Mouse (Mus musculus) neural tube, embryonic 14.5 days (tissue): ENCODE data around the gene Il1rl2. TPM values are rescaled to one million over a fixed set of nuclear protein-coding genes. Genes with fewer than 3 reads are reported as not detected.

Source experiments
- ATAC-seq: fragments of 200-750 bp; cut with Nextera tagmentation; 2 replicates; pipeline ENCODE4 v1.8.0; 2017; ENCODE audit warnings: low read depth, mild to moderate bottlenecking, moderate TSS enrichment, moderate library complexity
- H3K27ac ChIP-seq: fragments of 300-500 bp; sonication (generic); 2 replicates; pipeline ENCODE4 v1.5.1; 2014; ENCODE audit warnings: low read depth, mild to moderate bottlenecking, control low read depth, low read length, moderate library complexity, mixed read lengths
- H3K27me3 ChIP-seq: fragments of 300-500 bp; sonication (generic); 2 replicates; pipeline ENCODE4 v1.6.1; 2014; ENCODE audit warnings: low read length; ENCODE audit not compliant: control insufficient read depth, insufficient read depth
- H3K36me3 ChIP-seq: fragments of 300-500 bp; sonication (generic); 2 replicates; pipeline ENCODE4 v1.6.1; 2014; ENCODE audit warnings: low read length, mixed read lengths; ENCODE audit not compliant: control insufficient read depth, insufficient read depth
- H3K4me1 ChIP-seq: fragments of 300-500 bp; sonication (generic); 2 replicates; pipeline ENCODE4 v1.6.1; 2014; ENCODE audit warnings: low read length; ENCODE audit not compliant: control insufficient read depth, insufficient read depth
- H3K4me2 ChIP-seq: fragments of 300-500 bp; sonication (generic); 2 replicates; pipeline ENCODE4 v1.6.1; 2014; ENCODE audit warnings: mild to moderate bottlenecking, low read depth, low read length, control low read depth
- H3K4me3 ChIP-seq: fragments of 300-500 bp; sonication (generic); 2 replicates; pipeline ENCODE4 v1.5.1; 2014; ENCODE audit warnings: low read depth, low read length, control low read depth, mixed read lengths
- H3K9ac ChIP-seq: fragments of 300-500 bp; sonication (generic); replicated peaks from 2 replicates; pipeline ENCODE4 v1.6.1; 2014; ENCODE audit warnings: low read depth, mild to moderate bottlenecking, control low read depth, low read length, mixed read lengths
- H3K9me3 ChIP-seq: fragments of 300-500 bp; sonication (generic); 2 replicates; pipeline ENCODE4 v1.6.1; 2016; ENCODE audit warnings: low read length; ENCODE audit not compliant: control insufficient read depth
- WGBS: fragments of 180-500 bp; shearing (Covaris S2); extraction: QIAGEN DNeasy Blood & Tissue Kit; methylation state at CpG from one replicate; pipeline ENCODE4 v1.1.7; 2014; 5-methylcytosine and 5-hydroxymethylcytosine counted together
- polyA plus RNA-seq: library from polyadenylated mRNA; unstranded; fragments of >200 nt; fragmentation: Nextera tagmentation; extraction: Ambion mirVana; gene quantifications from 2 replicates; pipeline ENCODE4 v1.2.1, GENCODE M21; 2014

Il1rl2 gene
- polyA plus RNA-seq, 1 experiment from 2014 or later, result 0.52 TPM

- Histone ChIP-seq H3K4me1 (no peaks in the 10 kb centered on the region), H3K4me3 (no peak overlapping the region), H3K4me2 (no peak overlapping the region), H3K27ac (no peak overlapping the region), H3K9me3 (no peaks in the 10 kb centered on the region), H3K9ac (no peak overlapping the region), H3K27me3 (no peaks in the 10 kb centered on the region), H3K36me3 (no peaks in the 10 kb centered on the region)
- 93% methylated on average over 1 of the region's 1 CpGs for WGBS
- no peak for ATAC-seq
Measured at GRCm38 (mm10) chr1:40339346-40339745, 14.9 kb downstream of the Il1rl2 start.

DNA sequence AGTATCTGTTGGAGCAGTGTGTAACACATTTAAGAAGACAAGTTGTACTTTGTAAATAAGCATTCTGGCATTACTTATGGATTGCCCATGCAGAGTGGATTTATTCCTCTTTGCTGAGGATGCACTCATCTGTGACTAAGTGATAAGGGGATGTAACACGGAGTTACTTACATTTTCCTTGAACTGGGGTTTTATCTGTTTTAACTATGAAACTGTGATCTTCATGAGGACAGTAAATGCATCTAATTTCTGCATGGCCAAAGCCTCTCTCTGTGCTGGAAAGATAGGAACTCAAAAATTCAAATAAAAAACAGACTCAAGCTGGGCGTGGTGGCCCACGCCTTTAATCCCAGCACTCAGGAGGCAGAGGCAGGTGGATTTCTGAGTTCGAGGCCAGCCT lies 15.7 kb downstream of the Il1rl2 start:
- Histone ChIP-seq H3K36me3 (no peaks in the 10 kb centered on the region), H3K4me2 (no peak overlapping the region), H3K27me3 (no peaks in the 10 kb centered on the region), H3K9ac (no peak overlapping the region), H3K27ac (no peak overlapping the region), H3K4me1 (no peaks in the 10 kb centered on the region), H3K4me3 (no peak overlapping the region), H3K9me3 (no peaks in the 10 kb centered on the region)
- ATAC-seq, result no peak
- 89% methylated on average over 4 of the region's 4 CpGs for WGBS

DNA sequence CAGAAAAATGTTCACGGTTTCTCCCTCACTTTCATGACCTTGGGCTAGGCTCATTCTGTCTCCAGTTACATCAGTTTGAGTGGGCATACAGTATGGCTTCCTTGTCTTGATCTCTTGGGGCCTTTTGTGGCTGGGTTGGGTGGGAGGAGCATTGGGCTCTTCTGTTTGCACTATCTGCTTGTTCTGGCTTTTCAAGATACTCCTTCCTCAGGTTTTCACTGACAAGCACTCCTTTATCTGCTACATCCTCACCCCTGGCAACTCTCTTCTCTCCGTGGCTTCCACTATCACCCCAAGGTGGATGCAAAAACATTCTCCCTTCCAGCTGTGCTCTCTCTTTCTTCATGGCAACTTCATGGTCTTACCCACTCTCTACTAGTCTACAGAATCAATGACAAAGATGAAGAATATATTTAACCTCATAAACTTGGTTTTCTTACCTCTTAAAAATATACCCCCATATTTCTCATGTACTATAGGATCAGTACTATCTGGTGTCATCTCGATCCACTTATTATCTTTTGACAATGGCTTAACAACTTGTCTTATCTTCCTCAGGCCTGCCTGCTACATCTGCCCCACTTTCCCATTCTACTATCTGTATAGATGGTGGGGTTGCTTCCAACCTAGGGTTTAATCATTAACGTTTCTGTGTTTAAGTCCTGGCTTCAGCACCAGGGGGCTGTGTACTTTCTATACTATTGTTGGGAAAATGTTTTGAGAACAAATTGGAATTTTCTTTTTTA lies 27.9 kb downstream of the Il1rl2 start:
- H3K4me1 ChIP-seq, result no peaks in the 10 kb centered on the region
- no peak overlapping the region for H3K9ac ChIP-seq
- H3K36me3 ChIP-seq, result no peaks in the 10 kb centered on the region
- no peaks in the 10 kb centered on the region for H3K27me3 ChIP-seq
- H3K9me3 ChIP-seq, result no peaks in the 10 kb centered on the region
- no peak for ATAC-seq
- WGBS, result 90% methylated on average over 4 of the region's 4 CpGs
- H3K4me2 ChIP-seq, result no peak overlapping the region
- no peak overlapping the region for H3K27ac ChIP-seq
- H3K4me3 ChIP-seq, result no peak overlapping the region

DNA sequence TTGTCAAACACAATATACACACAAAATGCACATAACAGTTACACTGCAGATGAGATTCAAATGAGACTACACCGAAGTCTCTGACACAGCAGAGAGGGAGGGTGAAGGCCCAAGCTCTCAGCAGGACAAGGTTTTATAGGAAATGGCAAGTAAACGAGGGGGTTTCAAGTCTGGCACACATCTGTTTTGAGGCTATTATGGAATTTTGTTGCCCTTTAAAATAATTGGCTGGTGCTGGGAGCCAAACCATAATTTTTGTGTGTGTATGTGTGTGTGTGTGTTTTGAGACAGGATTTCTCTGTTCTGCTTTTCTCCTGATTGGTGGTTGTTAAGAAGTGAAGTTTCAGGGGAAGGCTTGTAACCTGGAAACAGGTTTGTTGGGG lies 28.5 kb downstream of the Il1rl2 start:
- 54% methylated on average over 2 of the region's 2 CpGs for WGBS
- Histone ChIP-seq H3K4me2 (no peak overlapping the region), H3K9me3 (no peaks in the 10 kb centered on the region), H3K4me1 (no peaks in the 10 kb centered on the region), H3K4me3 (no peak overlapping the region), H3K9ac (no peak overlapping the region), H3K36me3 (no peaks in the 10 kb centered on the region), H3K27me3 (no peaks in the 10 kb centered on the region), H3K27ac (no peak overlapping the region)
- no peak for ATAC-seq

DNA sequence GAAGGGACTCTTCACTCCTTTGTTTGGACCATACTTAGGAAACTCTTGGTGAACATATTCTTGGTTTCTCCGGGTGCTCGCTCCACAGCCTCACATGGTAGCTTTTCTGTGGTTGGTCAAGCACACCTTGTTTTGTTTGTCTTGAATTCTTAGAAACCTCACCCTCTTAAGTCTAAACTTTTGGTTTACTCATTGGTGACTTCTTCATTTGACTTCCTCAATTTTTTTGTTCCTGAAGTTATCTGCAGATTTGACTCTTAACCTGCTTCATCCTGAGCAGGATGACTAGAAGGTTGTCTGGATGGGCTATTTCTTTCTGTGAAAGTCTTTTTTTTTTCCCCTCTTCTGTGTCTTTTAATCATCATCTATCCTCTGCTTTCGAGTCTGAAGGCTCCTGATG lies 30.3 kb downstream of the Il1rl2 start:
- no peak overlapping the region for H3K9ac ChIP-seq
- 88% methylated on average over 3 of the region's 3 CpGs for WGBS
- no peak overlapping the region for H3K27ac ChIP-seq
- no peaks in the 10 kb centered on the region for H3K4me1 ChIP-seq
- ATAC-seq, result no peak
- no peak overlapping the region for H3K4me2 ChIP-seq
- H3K27me3 ChIP-seq, result no peaks in the 10 kb centered on the region
- no peaks in the 10 kb centered on the region for H3K9me3 ChIP-seq
- H3K36me3 ChIP-seq, result no peaks in the 10 kb centered on the region
- no peak overlapping the region for H3K4me3 ChIP-seq

DNA sequence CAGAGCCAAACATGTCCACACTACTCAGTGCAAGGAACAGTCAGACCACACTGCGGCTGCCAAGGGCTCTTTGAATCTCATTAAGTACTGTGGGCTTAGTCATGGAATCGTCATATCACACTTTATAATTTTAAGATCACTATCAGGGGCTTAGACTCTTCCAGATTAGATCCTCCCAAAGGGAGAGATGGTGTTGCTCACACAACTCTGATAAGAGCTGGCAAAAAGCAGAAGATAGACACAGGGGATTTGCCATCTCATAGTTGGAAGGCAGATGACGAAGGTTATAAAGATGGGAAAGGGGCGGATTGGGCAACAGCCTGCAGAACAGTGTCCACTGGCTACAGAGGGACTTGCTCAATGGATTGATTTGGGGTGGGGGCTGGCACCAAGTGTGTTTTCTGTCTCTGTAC lies 31.0 kb downstream of the Il1rl2 start:
- H3K9ac ChIP-seq, result no peak overlapping the region
- 94% methylated on average over 4 of the region's 4 CpGs for WGBS
- no peak for ATAC-seq

GRCm38 (mm10) chr1:40355904-40356521 lies 31.6 kb downstream of the Il1rl2 start:
- Histone ChIP-seq H3K9me3 (no peaks in the 10 kb centered on the region), H3K4me1 (no peaks in the 10 kb centered on the region), H3K36me3 (no peaks in the 10 kb centered on the region), H3K9ac (no peak overlapping the region), H3K27ac (no peak overlapping the region), H3K4me2 (no peak overlapping the region), H3K27me3 (no peaks in the 10 kb centered on the region), H3K4me3 (no peak overlapping the region)
- 88% methylated on average over 10 of the region's 10 CpGs for WGBS
- ATAC-seq, result no peak

More for the DNA sequence above, 31.0 kb downstream of the Il1rl2 start:
- Histone ChIP-seq H3K4me1 (no peaks in the 10 kb centered on the region), H3K9me3 (no peaks in the 10 kb centered on the region), H3K27me3 (no peaks in the 10 kb centered on the region), H3K36me3 (no peaks in the 10 kb centered on the region), H3K27ac (no peak overlapping the region), H3K4me3 (no peak overlapping the region), H3K4me2 (no peak overlapping the region)

DNA sequence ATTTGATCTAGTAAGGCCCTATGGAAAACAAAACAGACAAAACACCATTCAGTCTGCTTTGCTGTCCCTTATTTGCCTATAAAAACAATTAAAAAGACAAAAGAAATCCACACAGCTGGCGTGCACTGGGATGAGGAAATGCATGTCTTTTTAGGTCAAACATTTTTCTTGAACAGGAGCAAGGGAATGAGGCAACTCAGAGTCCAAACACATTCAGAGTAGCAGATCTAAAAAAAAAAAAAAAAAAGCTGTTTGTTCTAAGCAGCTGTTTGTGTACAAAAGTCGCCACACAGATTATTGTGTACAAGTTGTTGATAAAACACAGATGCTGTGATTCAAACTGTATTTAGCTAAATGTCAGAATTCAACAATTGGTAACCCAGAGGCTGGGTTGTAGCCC lies 33.5 kb downstream of the Il1rl2 start:
- Histone ChIP-seq H3K27ac (no peak overlapping the region), H3K4me1 (no peaks in the 10 kb centered on the region), H3K36me3 (no peaks in the 10 kb centered on the region), H3K4me2 (no peak overlapping the region), H3K9me3 (no peaks in the 10 kb centered on the region), H3K9ac (no peak overlapping the region), H3K27me3 (no peaks in the 10 kb centered on the region), H3K4me3 (no peak overlapping the region)
- ATAC-seq, result no peak
- WGBS, result 41% methylated on average over 2 of the region's 2 CpGs

DNA sequence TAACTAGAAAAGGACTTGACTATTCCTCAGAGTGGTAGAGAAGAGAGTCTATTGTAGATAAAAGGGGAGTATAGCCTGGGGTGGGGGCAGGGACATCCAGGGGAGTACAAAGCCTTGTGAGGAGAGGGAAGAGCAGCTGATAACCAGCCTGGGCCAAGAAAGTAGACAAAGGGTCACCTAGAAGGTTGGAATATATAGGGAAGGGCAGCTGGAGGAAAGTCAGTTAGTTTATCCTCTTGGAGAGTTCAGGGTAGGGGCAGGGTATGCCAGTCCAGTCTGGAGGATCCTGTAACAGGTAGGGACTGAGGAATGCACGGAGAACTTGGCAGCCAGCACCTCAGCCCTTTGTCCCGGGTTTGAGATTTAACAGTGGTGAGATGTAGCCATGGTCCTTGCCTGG lies 33.9 kb downstream of the Il1rl2 start:
- WGBS, result 83% methylated on average over 2 of the region's 2 CpGs
- no peak overlapping the region for H3K4me2 ChIP-seq

More for the DNA sequence above, 33.9 kb downstream of the Il1rl2 start:
- H3K9me3 ChIP-seq, result no peaks in the 10 kb centered on the region
- no peak overlapping the region for H3K4me3 ChIP-seq
- H3K27ac ChIP-seq, result no peak overlapping the region
- no peaks in the 10 kb centered on the region for H3K27me3 ChIP-seq
- no peak for ATAC-seq
- no peaks in the 10 kb centered on the region for H3K36me3 ChIP-seq
- H3K9ac ChIP-seq, result no peak overlapping the region
- no peaks in the 10 kb centered on the region for H3K4me1 ChIP-seq
